Mouse (Mus musculus) stomach, postnatal 0 days (tissue): Measurements from ENCODE around the gene Mmp15.

Experiments used
- CTCF ChIP-seq: IDR thresholded peaks from 2 replicates; pipeline ENCODE4 v1.5.1; 2016; ENCODE audit warnings: antibody characterized with exemption, low read depth, mild to moderate bottlenecking, moderate library complexity
- EP300 ChIP-seq: optimal IDR thresholded peaks from 2 replicates; pipeline ENCODE3; 2016; ENCODE audit warnings: antibody characterized with exemption

DNA sequence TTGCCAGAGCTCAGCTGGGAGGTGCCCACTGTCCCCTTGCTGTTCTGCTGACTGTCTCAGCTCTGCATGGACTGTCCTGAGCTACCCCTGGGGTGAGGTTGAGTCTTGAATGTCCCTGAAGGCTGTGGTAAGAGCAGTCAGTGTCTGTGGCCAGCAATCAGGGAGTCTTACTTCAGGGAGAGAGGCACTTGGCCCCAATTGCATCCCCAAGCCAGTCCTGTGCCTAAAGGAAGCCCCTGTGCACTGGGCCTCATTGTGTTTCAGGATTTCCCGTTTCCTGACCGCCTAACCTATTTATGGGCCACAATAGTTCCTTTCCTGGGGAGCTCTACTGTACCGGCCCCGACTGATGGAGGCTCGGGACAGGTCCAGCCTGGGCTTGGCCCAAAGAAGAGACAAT is 40.5 kb downstream of the Mmp15 start:
- TF ChIP-seq CTCF = no peak
- TF ChIP-seq EP300 = no peak
